Mouse (Mus musculus): ENCODE data around the gene Prpf8.

The Prpf8 gene

GRCm38 (mm10) chr11:75460103-75460843 lies 26.3 kb upstream of the Prpf8 start:
- peak; percentile 78 to 80 for DNase-seq

- DNase-seq, result peak; percentile 94 to 99
Observed at GRCm38 (mm10) chr11:75460844-75461742, 25.5 kb upstream of the Prpf8 start, which contains the start of gene Tlcd2. Tlcd2 (plus strand) TSS chr11:75461715.

GRCm38 (mm10) chr11:75461743-75462252 lies 24.8 kb upstream of the Prpf8 start:
- DNase-seq, result no peak

- DNase-seq, result peak; percentile 37 to 44
Observed at GRCm38 (mm10) chr11:75462253-75462783, 24.3 kb upstream of the Prpf8 start.

GRCm38 (mm10) chr11:75462865-75463336 lies 23.7 kb upstream of the Prpf8 start:
- DNase-seq, result peak; percentile 44 to 52

- DNase-seq, result no peak
Observed at GRCm38 (mm10) chr11:75463624-75464023, 23.0 kb upstream of the Prpf8 start.

GRCm38 (mm10) chr11:75464417-75464816 lies 22.2 kb upstream of the Prpf8 start:
- DNase-seq, result no peak

- no peak for DNase-seq
Observed at GRCm38 (mm10) chr11:75465051-75465450, 21.6 kb upstream of the Prpf8 start.

GRCm38 (mm10) chr11:75466731-75467505 lies 19.7 kb upstream of the Prpf8 start:
- DNase-seq, result no peak

GRCm38 (mm10) chr11:75467512-75468215 lies 19.0 kb upstream of the Prpf8 start:
- DNase-seq, result peak in 1 of 2 experiments; percentile 26

GRCm38 (mm10) chr11:75468410-75468809 lies 18.2 kb upstream of the Prpf8 start:
- no peak for DNase-seq

GRCm38 (mm10) chr11:75469261-75469660 lies 17.4 kb upstream of the Prpf8 start:
- no peak for DNase-seq

GRCm38 (mm10) chr11:75470675-75471074 lies 15.9 kb upstream of the Prpf8 start:
- no peak for DNase-seq

GRCm38 (mm10) chr11:75472469-75473081 lies 14.0 kb upstream of the Prpf8 start:
- no peak for DNase-seq

GRCm38 (mm10) chr11:75473376-75473775 lies 13.2 kb upstream of the Prpf8 start:
- DNase-seq, result no peak

- no peak for DNase-seq
Observed at GRCm38 (mm10) chr11:75486192-75486591, 424 bp upstream of the Prpf8 start.

- DNase-seq, result no peak
Observed at GRCm38 (mm10) chr11:75487496-75487895, 880 bp downstream of the Prpf8 start.

- DNase-seq, result no peak
Observed at GRCm38 (mm10) chr11:75494296-75495049, 7.9 kb downstream of the Prpf8 start.

GRCm38 (mm10) chr11:75498126-75498525 lies 11.5 kb downstream of the Prpf8 start:
- no peak for DNase-seq

- DNase-seq, result no peak
Observed at GRCm38 (mm10) chr11:75508162-75508561, 21.5 kb downstream of the Prpf8 start.
